Mouse (Mus musculus) retina, postnatal 1 day (tissue): ENCODE results near the gene Dhdds.

Experiments
- DNase-seq: peaks from one replicate; pipeline ENCODE4 v3.0.0-alpha.2; 2012

Dhdds gene

GRCm38 (mm10) chr4:133943791-133944190 is 56.9 kb downstream of the Dhdds start:
- no peak for DNase-seq

DNA sequence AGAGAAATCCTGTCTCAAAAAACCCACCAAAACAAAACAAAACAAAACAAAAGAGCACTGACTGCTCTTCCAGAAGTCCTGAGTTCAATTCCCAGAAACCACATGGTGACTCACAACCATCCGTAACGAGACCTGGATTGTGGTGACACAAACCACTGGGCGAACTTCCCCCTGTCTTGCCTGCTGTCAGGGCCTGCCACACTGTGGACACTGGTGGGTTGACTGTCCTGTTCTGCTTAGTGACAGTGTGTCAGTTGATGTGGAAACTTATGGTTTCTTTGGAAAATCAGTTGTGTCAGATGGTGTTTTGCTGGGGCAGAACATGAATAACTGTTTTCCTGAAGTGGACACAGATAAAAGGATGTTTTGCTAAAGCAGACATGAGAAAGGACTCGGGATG is 58.0 kb downstream of the Dhdds start:
- no peak for DNase-seq

DNA sequence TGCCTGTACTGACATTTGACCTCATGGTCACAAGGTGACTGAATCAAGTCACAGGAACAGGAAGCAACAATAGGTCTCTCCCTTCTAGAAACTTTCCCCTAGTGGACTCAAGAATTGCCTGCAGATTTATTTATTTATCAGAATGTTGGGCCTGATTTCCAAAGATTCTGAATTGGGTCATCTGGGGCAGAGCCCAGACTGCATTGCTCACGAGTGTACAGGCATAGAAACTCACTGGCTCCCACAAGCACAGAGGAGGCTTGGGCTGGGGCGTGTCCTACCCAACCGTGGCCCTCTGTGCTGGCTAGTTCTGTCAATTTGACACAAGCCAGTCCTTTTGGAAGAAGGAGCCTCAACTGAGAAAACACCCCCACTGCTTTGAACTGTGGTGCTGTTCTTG is 59.1 kb downstream of the Dhdds start:
- DNase-seq: no peak

GRCm38 (mm10) chr4:133940386-133941260 is 60.1 kb downstream of the Dhdds start:
- DNase-seq: no peak

GRCm38 (mm10) chr4:133938077-133938476 is 62.6 kb downstream of the Dhdds start:
- no peak for DNase-seq

- DNase-seq: no peak
These were observed 68.9 kb downstream of the Dhdds start for GRCm38 (mm10) chr4:133931785-133932184.

DNA sequence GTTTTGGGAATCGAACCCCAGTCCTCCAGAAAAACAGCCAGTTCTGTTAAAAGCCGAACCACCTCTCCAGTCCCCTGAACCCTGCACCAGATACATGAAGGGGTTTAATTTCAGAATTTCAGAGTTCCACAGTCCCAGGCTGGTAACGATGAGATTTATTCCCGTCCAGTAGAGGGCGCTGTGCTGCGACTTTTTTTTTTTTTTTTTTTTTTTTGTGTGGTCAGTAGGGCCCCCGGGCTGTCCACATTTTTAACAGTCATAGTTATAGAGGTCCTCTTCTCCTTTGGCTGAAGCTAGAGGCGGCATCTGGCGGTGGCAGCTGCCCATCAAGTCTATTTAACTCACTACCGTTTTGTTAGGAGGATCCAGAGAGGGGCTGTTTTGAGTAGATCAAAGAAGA is 69.4 kb downstream of the Dhdds start:
- DNase-seq: peak; percentile 60

DNA sequence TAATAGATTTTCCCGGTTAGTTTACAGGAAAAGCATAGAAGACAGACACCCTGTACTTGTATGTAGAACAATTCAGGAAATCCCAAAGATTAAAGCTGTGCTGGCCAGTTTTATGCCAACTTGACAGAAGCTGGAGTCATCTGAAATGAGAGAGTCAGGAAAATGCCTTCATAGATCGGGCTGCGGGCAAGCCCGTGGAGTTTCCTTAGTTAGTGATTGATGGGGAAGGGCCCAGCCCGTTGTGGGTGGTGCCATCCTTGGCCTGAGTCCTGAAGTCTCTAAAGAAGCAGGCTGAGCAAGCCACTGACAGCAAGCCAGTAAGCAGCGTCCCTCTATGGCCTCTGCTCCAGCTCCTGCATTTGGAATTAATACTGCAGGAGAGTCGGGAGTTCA is 71.4 kb downstream of the Dhdds start:
- no peak for DNase-seq

DNA sequence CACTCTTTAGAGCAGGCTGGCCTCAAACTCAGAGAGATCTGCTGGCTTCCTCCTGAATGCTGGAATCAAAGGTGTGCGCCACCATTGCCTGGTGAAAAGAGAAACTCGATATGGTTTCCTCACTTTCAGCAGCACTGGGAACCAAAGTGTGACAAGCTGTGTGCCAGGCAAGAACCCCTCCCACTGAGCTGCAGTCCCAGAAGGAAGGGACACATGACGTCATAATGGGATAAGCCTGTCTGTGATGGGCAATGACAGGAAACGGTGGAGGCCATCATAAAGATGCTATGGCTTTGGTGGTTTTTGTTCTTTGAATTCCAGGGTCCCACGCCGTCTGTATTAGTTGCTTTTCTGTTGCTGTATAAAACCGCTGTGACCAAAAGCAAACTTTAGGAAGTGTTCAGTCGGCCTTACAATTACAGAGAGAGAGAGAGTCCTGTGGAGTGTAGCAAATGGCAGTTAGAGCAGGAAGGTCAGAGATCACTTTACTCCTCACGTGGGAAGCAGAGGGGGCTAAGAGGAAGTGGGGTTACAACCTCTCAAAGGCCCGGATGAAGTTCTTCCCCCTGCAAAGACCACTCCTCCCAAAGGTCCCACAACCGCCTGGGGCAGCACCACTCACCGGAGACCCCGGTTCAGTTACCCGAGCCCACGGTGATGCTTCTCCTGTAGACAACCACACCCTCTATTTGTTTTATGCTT is 72.0 kb downstream of the Dhdds start:
- peak; percentile 33 for DNase-seq

GRCm38 (mm10) chr4:133925204-133925603 is 75.5 kb downstream of the Dhdds start:
- no peak for DNase-seq

- DNase-seq: no peak
These were observed 77.0 kb downstream of the Dhdds start for GRCm38 (mm10) chr4:133923743-133924142.
